Mouse (Mus musculus) lung, postnatal 4 days (tissue): ENCODE measurements around the gene Pdcd5.

Source experiments
- DNase-seq, 2 experiments: peaks; one replicate each; pipeline ENCODE4 v3.0.0; 2021

The Pdcd5 gene

DNA sequence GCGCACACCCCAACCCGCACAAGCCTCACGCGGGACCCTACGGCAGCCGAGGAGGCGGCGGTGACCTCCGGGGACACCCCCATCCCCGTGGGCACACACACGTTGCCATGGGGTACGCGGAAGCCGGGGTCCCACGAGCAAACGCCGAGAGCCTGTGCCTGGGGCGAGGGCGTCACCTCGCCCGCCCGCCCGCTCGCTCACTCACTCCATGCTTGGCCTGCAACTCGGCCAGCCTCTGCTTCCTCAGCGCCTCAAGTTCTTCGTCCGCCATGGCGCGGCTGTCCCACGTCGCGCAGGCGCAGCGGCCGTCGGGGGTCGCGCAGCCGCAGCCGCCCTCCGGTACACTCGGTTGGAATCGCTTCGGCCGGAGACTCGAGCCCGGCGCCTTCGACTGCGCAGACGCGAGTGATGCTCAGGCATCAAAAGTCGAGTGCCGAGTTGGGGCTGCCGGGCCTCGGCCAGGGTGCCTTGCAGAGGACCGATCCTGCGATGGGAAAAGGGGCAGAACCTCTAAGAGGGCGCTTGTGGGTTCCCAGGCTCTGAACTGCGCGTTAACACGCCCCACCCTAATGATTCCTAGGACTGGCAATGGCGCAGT lies at the start of gene Pdcd5:
TSS of gene Pdcd5 (minus strand) at position 421 of the 598 bp plus-strand sequence.
- DNase-seq = peak; percentile 98 to 99

DNA sequence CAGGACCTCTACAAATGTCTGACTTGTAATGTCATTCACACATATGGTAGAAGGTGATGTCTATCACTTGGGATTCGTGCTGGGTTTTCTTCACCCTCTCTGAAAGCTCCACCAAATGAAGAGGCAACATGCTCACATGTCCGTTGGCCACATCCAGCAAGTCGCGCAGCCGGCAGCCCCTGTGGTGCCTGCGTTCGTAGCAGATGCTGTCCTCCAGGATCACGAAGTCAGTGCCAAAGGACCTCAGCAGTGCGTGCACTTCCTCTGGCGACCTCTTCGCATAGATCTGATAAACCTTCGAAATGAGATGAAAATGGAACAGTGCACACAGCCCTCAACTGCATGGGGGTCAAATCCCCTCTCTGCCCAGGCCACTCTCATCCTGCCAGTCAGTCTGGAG lies 45.3 kb upstream of the Pdcd5 start:
- DNase-seq = no peak

DNA sequence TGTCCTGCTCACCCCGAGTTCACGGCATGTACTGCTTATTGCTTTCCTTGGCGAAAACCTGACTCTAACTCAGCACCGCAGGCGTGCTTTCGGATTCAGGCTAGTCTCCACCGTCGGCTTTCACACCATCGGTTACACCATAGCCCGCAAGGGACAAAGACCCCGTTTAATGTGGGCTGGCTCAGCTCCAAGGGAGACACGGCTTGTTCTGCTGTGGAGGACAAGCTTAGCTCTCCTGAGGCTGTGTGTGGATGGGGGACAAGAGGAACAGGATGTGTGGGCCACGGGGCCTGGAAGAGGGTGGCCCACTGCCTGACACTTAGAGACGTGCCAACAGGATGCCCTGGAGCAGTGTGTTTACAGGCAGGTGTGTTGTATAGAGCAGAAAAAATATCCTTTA lies 44.8 kb upstream of the Pdcd5 start:
- no peak for DNase-seq

- no peak for DNase-seq
These were observed 41.5 kb upstream of the Pdcd5 start for GRCm38 (mm10) chr7:35688781-35689349.

DNA sequence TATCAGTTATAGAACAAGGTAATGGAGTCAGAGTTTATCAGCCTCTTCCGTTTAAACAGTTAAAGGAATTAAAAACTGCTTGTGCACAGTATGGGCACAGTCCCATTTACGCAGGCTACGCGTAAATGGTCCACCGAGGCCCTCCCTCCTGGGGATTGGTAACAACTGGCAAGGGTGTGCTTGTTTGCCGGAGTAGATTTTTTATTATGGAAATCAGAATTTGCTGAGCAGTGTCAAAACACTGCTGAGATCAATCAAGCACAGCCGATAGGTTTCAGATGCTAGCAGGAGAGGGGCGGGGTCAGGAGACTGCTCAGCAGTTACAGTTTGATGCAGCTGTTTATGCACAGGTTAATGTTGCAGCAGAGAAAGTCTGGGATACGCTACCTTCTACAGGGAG lies 41.0 kb upstream of the Pdcd5 start:
- no peak for DNase-seq

GRCm38 (mm10) chr7:35687229-35687628 lies 39.9 kb upstream of the Pdcd5 start:
- peak in 1 of 2 experiments; percentile 40 for DNase-seq

DNA sequence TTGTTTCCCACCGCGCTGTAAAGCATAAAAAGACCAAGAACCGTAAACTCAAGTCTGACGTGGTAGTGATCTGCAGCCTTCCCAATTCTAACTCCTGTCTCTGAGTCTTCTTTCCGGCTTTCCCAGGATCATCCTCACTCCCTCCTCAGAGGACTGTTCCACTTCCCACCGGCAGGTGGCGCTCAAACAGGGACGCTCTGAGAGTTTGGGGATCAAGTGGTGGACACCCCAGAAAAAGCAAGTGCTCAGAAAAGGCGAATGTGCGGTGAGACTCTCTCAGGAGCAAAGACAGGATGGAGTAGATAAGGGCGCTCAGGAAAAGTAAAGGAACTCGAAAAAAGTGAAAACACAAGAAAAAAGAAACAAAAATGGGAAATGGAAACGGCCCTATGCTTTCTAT lies 39.4 kb upstream of the Pdcd5 start:
- DNase-seq = peak; percentile 39 to 66

DNA sequence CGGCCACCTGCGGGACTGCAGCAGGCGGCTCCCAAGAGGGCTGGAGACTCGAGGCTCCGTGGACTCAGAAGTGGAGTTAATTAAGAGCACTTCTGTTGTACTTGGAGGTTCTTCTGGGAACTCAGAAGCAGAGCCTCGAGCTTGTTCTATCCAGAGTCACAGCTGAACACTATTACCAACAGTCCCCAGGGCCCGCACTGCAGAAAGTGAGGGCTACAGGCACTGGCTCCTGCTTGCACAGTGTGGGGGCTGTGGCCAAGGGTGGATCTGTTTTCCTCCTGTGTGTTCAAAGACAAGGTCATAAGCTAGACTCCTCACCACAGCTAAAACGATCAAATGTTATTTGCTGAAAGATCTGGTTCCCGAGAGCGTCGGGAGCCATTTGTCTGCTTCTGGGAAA lies 38.9 kb upstream of the Pdcd5 start:
- DNase-seq = no peak

GRCm38 (mm10) chr7:35683409-35684122 lies 36.2 kb upstream of the Pdcd5 start:
- no peak for DNase-seq

GRCm38 (mm10) chr7:35681559-35681958 lies 34.2 kb upstream of the Pdcd5 start:
- no peak for DNase-seq

DNA sequence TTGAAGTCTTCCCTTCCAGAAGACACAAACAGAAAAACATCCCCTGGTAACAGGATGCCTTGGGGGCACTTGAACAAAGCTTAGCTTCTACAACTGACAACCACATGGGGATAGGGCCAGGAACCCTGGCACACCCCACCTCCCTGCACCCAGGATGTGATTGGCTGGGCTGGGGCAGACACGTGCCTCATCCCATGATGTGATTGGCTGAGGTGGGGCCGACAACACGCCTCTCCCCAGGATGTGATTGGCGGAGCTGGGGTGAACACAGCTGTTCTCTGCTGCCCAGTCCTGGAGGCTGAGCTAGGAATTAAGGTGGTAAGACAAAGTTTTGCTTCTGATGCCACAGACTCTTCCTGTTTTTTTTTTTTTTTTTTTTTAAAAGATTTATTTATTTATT lies 31.7 kb upstream of the Pdcd5 start:
- no peak for DNase-seq

GRCm38 (mm10) chr7:35668066-35669041 lies 21.0 kb upstream of the Pdcd5 start:
- DNase-seq = no peak

DNA sequence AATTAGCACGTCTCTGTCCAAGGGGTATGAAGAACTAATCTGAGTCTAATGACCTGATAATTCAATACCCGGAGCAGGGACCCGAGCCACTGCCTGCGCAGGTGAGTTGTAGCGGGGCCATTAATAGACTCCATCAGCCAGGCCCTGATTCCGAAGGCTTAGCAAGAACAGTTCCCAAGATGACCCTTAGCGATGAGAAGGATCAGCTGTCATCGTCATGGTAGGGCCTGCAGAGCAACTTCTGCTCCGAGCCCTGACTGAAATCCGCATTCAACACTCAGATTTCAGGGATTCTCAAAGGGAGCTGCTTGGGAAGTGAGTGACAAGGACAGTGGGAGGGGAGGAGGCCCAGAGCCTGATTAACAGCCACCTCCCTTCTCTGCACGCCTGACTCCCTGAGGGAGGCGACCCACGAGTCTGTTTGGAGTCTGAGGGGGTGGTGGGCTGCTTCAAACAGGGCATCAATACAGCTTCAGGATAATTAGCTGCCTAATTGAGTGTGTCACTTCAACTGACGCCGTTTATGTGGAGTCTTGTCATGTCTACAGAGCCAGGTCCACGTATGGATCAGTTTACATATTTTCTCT lies 16.6 kb upstream of the Pdcd5 start:
- DNase-seq = no peak

DNA sequence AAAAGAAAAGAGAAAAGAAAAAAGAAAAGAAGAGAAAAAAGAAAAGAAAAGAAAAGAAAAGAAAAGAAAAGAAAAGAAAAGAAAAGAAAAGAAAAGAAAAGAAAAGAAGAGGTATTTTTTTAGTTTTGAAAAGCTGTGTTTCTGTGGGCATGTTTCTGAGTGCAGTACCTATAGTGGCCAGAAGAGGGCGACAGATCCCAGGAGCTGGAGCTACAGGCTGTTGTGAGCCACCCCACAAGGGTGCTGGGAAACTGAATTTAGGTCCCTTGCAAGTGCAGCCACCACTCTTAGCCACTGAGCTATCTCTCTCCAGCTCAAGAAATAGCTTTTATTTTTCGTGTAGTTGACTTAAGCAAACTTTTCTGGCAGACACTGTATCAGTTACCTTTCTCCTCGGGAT lies 11.9 kb upstream of the Pdcd5 start:
- DNase-seq = peak in 1 of 2 experiments; percentile 40

- no peak for DNase-seq
These were observed 10.5 kb upstream of the Pdcd5 start for GRCm38 (mm10) chr7:35657829-35658228.

DNA sequence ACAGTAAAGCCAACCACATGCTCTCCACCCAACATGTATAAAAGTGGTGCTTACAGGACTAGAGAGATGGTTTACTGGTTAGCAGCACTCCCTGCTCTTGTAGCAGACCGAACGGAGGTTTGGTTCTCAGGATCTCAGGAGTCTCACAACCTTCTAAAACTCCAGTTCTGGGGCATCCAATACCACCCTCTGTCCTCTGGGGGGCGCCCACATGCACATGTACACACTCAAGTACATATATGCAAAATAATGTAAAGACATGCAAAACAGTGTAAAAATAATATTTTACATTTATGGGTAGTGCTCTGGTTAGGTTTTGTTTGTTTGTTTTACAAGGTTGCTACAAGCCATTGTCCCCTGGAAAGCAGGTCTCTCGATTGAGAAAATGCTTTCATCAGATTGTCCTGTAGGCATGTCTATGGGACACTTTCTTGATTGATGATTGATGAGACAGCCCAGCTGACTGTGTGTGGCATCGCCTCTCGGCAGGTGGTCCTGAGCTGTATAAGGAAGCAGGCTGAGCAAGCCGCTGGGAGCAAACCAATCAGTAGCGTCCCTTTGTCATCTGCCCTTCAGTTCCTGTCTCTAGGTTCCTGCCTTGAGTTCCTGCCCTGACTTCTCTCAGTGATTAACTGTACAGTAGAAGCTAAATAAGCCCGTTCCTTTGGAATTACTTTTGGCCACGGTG lies 4.4 kb upstream of the Pdcd5 start:
- no peak for DNase-seq

DNA sequence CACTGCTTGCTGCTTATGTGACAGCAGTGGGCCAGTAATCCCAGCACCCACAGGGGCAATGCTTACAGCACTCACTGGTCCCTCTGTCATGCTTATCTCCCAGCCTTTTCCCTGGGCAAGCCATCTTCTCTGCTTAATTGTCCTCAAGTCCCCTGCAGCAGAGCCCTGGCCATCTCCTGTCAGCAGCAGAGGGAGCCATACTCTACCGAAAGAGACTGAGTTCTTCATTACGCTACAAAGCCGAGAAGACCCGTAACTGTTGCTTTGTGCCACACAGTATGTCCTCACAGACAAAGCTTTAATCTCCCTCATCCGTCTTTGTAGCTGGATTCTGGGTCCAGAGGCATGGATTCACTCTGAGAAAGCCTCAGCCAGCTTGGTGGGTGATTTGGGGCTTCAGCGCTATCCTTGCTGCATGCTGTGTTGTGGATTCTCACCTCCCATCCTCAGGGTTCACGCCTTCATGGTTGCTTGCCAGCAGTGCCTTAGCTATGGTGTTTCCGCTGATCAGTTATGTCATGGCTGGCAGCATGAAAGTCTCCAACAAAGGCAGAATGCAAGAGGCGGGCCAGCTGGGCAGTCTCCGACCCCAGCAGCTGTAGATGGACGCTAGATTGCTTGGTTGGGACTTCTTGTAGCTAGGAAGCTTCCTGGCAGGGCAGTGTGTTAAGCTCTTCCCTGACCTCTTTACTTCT lies 3.5 kb upstream of the Pdcd5 start:
- peak; percentile 27 to 71 for DNase-seq

DNA sequence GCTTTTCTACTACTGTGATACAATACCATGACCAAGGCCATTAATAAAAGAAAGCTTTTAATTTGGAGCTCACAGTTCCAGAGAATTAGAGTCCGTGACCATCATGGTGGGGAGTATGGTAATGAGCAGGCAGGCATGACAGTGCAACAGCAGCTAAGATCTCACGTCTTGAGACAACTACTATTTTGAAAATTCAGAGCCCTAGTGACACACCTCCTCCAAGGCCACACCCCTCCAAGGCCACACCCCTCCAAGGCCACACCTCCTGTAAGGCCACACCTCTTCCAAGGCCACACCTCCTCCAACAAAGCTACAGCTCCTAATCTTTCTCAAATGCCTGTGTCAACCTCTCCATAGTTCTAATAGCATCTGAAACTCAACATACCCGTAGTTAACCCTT lies 1.8 kb upstream of the Pdcd5 start:
- peak; percentile 74 to 78 for DNase-seq

DNA sequence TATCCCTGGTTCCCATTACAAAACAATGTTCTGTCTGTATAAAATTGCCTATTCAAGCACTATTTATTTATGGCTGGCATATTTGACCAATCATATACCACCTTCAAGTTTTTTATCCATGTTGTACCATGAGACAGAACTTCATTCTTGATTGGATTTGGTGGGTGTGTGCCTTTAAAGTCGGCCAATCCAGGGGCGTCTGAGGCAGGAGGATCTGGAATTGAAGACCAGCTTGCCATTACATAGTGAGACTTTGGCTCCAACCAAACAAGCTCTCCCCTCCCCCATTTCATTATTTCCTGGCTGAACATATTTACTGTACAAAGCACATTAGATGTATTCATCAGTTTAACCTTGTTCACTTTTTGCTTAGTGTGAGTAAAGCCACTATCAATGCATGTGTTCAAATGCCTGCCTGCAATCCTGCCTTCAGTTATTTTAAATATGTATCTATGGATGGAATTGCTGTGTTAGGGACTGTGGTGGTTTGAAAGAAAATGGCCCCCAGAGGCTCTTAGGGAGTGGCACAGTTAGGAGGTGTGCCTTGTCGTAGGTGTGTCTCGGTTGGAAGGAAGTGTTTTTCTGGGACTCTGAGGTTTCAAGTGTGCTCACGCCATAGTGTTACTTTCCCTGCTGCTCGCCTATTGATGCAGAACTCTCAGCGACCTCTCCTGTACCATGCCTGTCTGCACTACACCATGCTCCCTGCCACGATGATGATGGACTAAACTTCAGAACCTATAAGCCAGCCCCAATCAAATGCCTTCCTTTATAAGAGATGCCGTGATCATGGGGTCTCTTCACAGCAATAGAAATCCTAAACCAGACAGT lies 1.1 kb upstream of the Pdcd5 start:
- DNase-seq = no peak

DNA sequence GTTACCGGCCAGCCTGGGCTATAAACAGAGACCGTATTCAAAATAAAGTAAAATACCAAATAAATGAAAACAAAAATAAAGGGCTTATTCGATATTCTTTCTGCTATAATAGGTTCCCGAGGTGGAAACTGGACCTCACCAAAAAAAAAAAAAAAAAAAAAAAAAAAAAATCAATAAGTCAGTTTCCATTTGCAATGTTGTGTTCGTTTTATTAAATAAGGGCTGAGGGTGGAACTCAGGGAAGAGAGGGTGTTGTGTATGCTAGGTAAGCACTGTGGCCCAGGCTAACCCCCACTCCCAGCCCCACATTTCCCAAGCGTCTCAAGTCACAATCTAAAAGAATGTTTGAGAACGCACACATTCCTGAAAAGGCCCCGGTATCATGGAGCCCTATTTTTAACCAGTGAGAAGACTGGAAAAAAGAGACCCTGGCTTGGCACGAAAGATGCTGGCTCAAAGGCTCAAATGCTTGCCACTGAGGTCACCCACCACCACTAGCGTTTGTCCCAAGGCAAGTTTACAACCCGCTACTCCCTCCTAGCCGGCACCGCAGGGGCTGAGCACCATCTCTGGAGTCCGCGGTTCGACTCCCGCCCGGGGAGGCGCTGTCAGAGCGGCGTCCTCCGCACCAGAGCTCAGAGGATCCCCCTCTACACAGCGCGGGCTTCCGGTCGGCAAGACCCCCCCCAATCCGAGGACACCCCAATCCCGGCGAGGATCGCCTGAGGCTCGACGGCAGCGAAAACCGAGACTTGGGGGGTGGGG lies 822 bp downstream of the Pdcd5 start:
- DNase-seq = peak in 1 of 2 experiments; percentile 27
